Mouse (Mus musculus) spleen, adult 18-20 months (tissue): ENCODE measurements at regions not wholly inside any gene's neighbourhood (a gene's known extent, or its start where the extent isn't known, plus 50 kb on each side); places are given as distances from the start of the nearest gene placed in this dataset.

ENCODE experiments used
- DNase-seq, 2 experiments: peaks; one replicate each; pipeline ENCODE4 v3.0.0; 2022; ENCODE audit warnings: mixed read lengths in 2 of 2

DNA sequence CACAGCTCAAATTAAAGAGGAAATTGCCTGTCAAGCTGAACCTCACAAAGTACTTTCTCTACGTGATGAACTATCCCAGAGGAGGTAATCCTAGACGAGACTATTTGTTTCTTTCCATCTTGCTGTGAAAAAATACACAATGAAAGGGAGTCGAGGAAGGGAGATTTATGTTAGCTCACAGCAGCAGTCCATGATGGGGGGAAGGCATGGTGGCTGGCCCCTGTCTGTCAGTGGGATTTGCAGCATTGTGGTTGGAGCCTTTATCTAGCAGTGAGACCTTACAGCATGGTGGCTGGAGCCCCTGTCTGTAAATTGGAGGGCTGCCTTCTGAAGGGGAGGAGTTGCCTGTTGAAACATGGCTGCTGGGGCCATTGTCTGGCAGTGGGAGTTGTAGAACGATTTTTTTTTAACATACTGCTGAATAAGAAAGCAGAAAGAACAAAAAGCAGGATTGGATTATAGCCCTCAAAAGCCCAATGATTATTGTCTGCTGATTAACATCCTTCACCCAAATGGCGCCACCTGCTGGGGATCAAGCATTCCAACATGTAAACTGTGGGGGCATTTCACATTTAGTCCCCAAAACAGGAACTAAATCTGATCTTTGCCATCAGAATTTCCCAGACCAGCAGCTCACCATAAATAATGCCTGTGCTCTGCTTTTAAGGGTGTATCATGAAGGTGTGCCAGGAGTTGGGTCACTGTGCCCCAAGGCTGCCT is 54.0 kb upstream of the Ripor2 start:
- DNase-seq = peak in 1 of 2 experiments; percentile 43
